Mouse (Mus musculus): Measurements from ENCODE around the gene Zbp1. TPM values are rescaled to one million over a fixed set of nuclear protein-coding genes. Genes with fewer than 3 reads are reported as not detected.

The Zbp1 gene
- polyA plus RNA-seq, 1 experiment from 2014 or later, result not detected

GRCm38 (mm10) chr2:173232766-173233099 is 14.0 kb upstream of the Zbp1 start:
- peaks cover 34 to 41% of the 10 kb centered on the region in 2 experiments for H3K4me1 ChIP-seq (ENCODE audit: control insufficient read depth in 2 of 2, insufficient read depth in 2 of 2, low read length in 2 of 2)
- WGBS, result 94% methylated on average over 8 of the region's 8 CpGs
- peaks cover 49% of the 10 kb centered on the region for H3K36me3 ChIP-seq (ENCODE audit: control insufficient read depth, insufficient read depth, low read length)
- H3K4me2 ChIP-seq (ENCODE audit: low read length), result no peak overlapping the region
- H3K27me3 ChIP-seq (ENCODE audit: control insufficient read depth, insufficient read depth, low read length), result no peaks in the 10 kb centered on the region
- H3K4me3 ChIP-seq (ENCODE audit: control insufficient read depth in 1 of 2, insufficient read depth in 1 of 2, low read depth in 1 of 2, low read length in 2 of 2), result no peak overlapping the region
- no peak overlapping the region for H3K9ac ChIP-seq (ENCODE audit: low read length)
- no peak overlapping the region for H3K27ac ChIP-seq (replicated peaks in 1 of 2; ENCODE audit: control insufficient read depth in 1 of 2, insufficient read depth in 1 of 2, low read depth in 2 of 2, low read length in 2 of 2)
- no peaks in the 10 kb centered on the region for H3K9me3 ChIP-seq (ENCODE audit: control insufficient read depth, low read length)
- ATAC-seq (ENCODE audit: insufficient number of reproducible peaks, insufficient read depth, low FRiP score, low read depth), result no peak

GRCm38 (mm10) chr2:173232065-173232765 is 13.5 kb upstream of the Zbp1 start:
- H3K9ac ChIP-seq (ENCODE audit: low read length), result no peak overlapping the region
- 84% methylated on average over 22 of the region's 22 CpGs for WGBS

GRCm38 (mm10) chr2:173229578-173230224 is 11.0 kb upstream of the Zbp1 start:
- Histone ChIP-seq H3K9me3 (ENCODE audit: control insufficient read depth, low read length) (no peaks in the 10 kb centered on the region), H3K27me3 (ENCODE audit: control insufficient read depth, insufficient read depth, low read length) (no peaks in the 10 kb centered on the region), H3K4me1 (ENCODE audit: control insufficient read depth in 2 of 2, insufficient read depth in 2 of 2, low read length in 2 of 2) (peaks cover 5 to 11% of the 10 kb centered on the region in 2 experiments; a peak in 3 of 4 replicates), H3K9ac (ENCODE audit: low read length) (no peak overlapping the region), H3K27ac (replicated peaks in 1 of 2; ENCODE audit: control insufficient read depth in 1 of 2, insufficient read depth in 1 of 2, low read depth in 2 of 2, low read length in 2 of 2) (0 out of 4 replicates have a peak overlapping the region, but pooled peaks of 1 of the 2 experiments have one; percentile 4), H3K4me2 (ENCODE audit: low read length) (0 out of 2 replicates have a peak overlapping the region, but pooled peaks have one; percentile 21), H3K4me3 (ENCODE audit: control insufficient read depth in 1 of 2, insufficient read depth in 1 of 2, low read depth in 1 of 2, low read length in 2 of 2) (no peak overlapping the region), H3K36me3 (ENCODE audit: control insufficient read depth, insufficient read depth, low read length) (peaks cover 71% of the 10 kb centered on the region)
- peak; percentile 48 for ATAC-seq (ENCODE audit: insufficient number of reproducible peaks, insufficient read depth, low FRiP score, low read depth)
- 12% methylated on average over 10 of the region's 10 CpGs for WGBS

More at GRCm38 (mm10) chr2:173232065-173232765, 13.5 kb upstream of the Zbp1 start:
- no peaks in the 10 kb centered on the region for H3K27me3 ChIP-seq (ENCODE audit: control insufficient read depth, insufficient read depth, low read length)
- peaks cover 29 to 36% of the 10 kb centered on the region in 2 experiments for H3K4me1 ChIP-seq (ENCODE audit: control insufficient read depth in 2 of 2, insufficient read depth in 2 of 2, low read length in 2 of 2)
- ATAC-seq (ENCODE audit: insufficient number of reproducible peaks, insufficient read depth, low FRiP score, low read depth), result no peak
- no peak overlapping the region for H3K27ac ChIP-seq (replicated peaks in 1 of 2; ENCODE audit: control insufficient read depth in 1 of 2, insufficient read depth in 1 of 2, low read depth in 2 of 2, low read length in 2 of 2)
- no peaks in the 10 kb centered on the region for H3K9me3 ChIP-seq (ENCODE audit: control insufficient read depth, low read length)
- peaks cover 53% of the 10 kb centered on the region for H3K36me3 ChIP-seq (ENCODE audit: control insufficient read depth, insufficient read depth, low read length)
- no peak overlapping the region for H3K4me3 ChIP-seq (ENCODE audit: control insufficient read depth in 1 of 2, insufficient read depth in 1 of 2, low read depth in 1 of 2, low read length in 2 of 2)
- no peak overlapping the region for H3K4me2 ChIP-seq (ENCODE audit: low read length)

- no peak for ATAC-seq (ENCODE audit: insufficient number of reproducible peaks, insufficient read depth, low FRiP score, low read depth)
- Histone ChIP-seq H3K4me3 (ENCODE audit: control insufficient read depth in 1 of 2, insufficient read depth in 1 of 2, low read depth in 1 of 2, low read length in 2 of 2) (no peak overlapping the region), H3K27ac (replicated peaks in 1 of 2; ENCODE audit: control insufficient read depth in 1 of 2, insufficient read depth in 1 of 2, low read depth in 2 of 2, low read length in 2 of 2) (no peak overlapping the region), H3K27me3 (ENCODE audit: control insufficient read depth, insufficient read depth, low read length) (no peaks in the 10 kb centered on the region), H3K9ac (ENCODE audit: low read length) (no peak overlapping the region), H3K9me3 (ENCODE audit: control insufficient read depth, low read length) (no peaks in the 10 kb centered on the region), H3K36me3 (ENCODE audit: control insufficient read depth, insufficient read depth, low read length) (peaks cover 69% of the 10 kb centered on the region), H3K4me1 (ENCODE audit: control insufficient read depth in 2 of 2, insufficient read depth in 2 of 2, low read length in 2 of 2) (peaks cover 0 to 5% of the 10 kb centered on the region in 2 experiments; a peak in 2 of 4 replicates), H3K4me2 (ENCODE audit: low read length) (no peak overlapping the region)
- WGBS, result 95% methylated on average over 8 of the region's 8 CpGs
Measured at GRCm38 (mm10) chr2:173228567-173228966, 9.8 kb upstream of the Zbp1 start.

- H3K4me2 ChIP-seq (ENCODE audit: low read length), result no peak overlapping the region
- WGBS, result 92% methylated on average over 8 of the region's 8 CpGs
- no peak overlapping the region for H3K9ac ChIP-seq (ENCODE audit: low read length)
- no peak overlapping the region for H3K4me3 ChIP-seq (ENCODE audit: control insufficient read depth in 1 of 2, insufficient read depth in 1 of 2, low read depth in 1 of 2, low read length in 2 of 2)
- peaks cover 0 to 5% of the 10 kb centered on the region in 2 experiments; a peak in 2 of 4 replicates for H3K4me1 ChIP-seq (ENCODE audit: control insufficient read depth in 2 of 2, insufficient read depth in 2 of 2, low read length in 2 of 2)
- no peak overlapping the region for H3K27ac ChIP-seq (replicated peaks in 1 of 2; ENCODE audit: control insufficient read depth in 1 of 2, insufficient read depth in 1 of 2, low read depth in 2 of 2, low read length in 2 of 2)
- no peak for ATAC-seq (ENCODE audit: insufficient number of reproducible peaks, insufficient read depth, low FRiP score, low read depth)
- H3K36me3 ChIP-seq (ENCODE audit: control insufficient read depth, insufficient read depth, low read length), result peaks cover 53% of the 10 kb centered on the region
- H3K9me3 ChIP-seq (ENCODE audit: control insufficient read depth, low read length), result no peaks in the 10 kb centered on the region
- no peaks in the 10 kb centered on the region for H3K27me3 ChIP-seq (ENCODE audit: control insufficient read depth, insufficient read depth, low read length)
Measured at GRCm38 (mm10) chr2:173226792-173227191, 8.1 kb upstream of the Zbp1 start.

GRCm38 (mm10) chr2:173225906-173226305 is 7.2 kb upstream of the Zbp1 start:
- Histone ChIP-seq H3K36me3 (ENCODE audit: control insufficient read depth, insufficient read depth, low read length) (peaks cover 44% of the 10 kb centered on the region), H3K4me1 (ENCODE audit: control insufficient read depth in 2 of 2, insufficient read depth in 2 of 2, low read length in 2 of 2) (peaks cover 0 to 5% of the 10 kb centered on the region in 2 experiments; a peak in 2 of 4 replicates), H3K27ac (replicated peaks in 1 of 2; ENCODE audit: control insufficient read depth in 1 of 2, insufficient read depth in 1 of 2, low read depth in 2 of 2, low read length in 2 of 2) (no peak overlapping the region), H3K4me2 (ENCODE audit: low read length) (no peak overlapping the region), H3K9me3 (ENCODE audit: control insufficient read depth, low read length) (no peaks in the 10 kb centered on the region), H3K9ac (ENCODE audit: low read length) (no peak overlapping the region), H3K27me3 (ENCODE audit: control insufficient read depth, insufficient read depth, low read length) (no peaks in the 10 kb centered on the region), H3K4me3 (ENCODE audit: control insufficient read depth in 1 of 2, insufficient read depth in 1 of 2, low read depth in 1 of 2, low read length in 2 of 2) (no peak overlapping the region)
- ATAC-seq (ENCODE audit: insufficient number of reproducible peaks, insufficient read depth, low FRiP score, low read depth), result no peak
- 77% methylated on average over 7 of the region's 7 CpGs for WGBS

- 59% methylated on average over 7 of the region's 7 CpGs for WGBS
- H3K27me3 ChIP-seq (ENCODE audit: control insufficient read depth, insufficient read depth, low read length), result no peaks in the 10 kb centered on the region
Measured at GRCm38 (mm10) chr2:173224832-173225231, 6.1 kb upstream of the Zbp1 start.

More at GRCm38 (mm10) chr2:173224832-173225231, 6.1 kb upstream of the Zbp1 start:
- Histone ChIP-seq H3K4me3 (ENCODE audit: control insufficient read depth in 1 of 2, insufficient read depth in 1 of 2, low read depth in 1 of 2, low read length in 2 of 2) (no peak overlapping the region), H3K27ac (replicated peaks in 1 of 2; ENCODE audit: control insufficient read depth in 1 of 2, insufficient read depth in 1 of 2, low read depth in 2 of 2, low read length in 2 of 2) (no peak overlapping the region), H3K4me2 (ENCODE audit: low read length) (no peak overlapping the region), H3K36me3 (ENCODE audit: control insufficient read depth, insufficient read depth, low read length) (peaks cover 36% of the 10 kb centered on the region), H3K9me3 (ENCODE audit: control insufficient read depth, low read length) (no peaks in the 10 kb centered on the region), H3K4me1 (ENCODE audit: control insufficient read depth in 2 of 2, insufficient read depth in 2 of 2, low read length in 2 of 2) (peaks cover 0 to 3% of the 10 kb centered on the region in 2 experiments; a peak in 2 of 4 replicates), H3K9ac (ENCODE audit: low read length) (no peak overlapping the region)
- ATAC-seq (ENCODE audit: insufficient number of reproducible peaks, insufficient read depth, low FRiP score, low read depth), result no peak

All from heart, embryonic 14.5 days (tissue).